Mouse (Mus musculus) embryo, embryonic 11.5 days (tissue): ENCODE data around the gene Angpt4.

Experiments used
- DNase-seq: peaks from one replicate; pipeline ENCODE4 v3.0.0-alpha.2; 2012; ENCODE audit warnings: low read depth, low spot score

The Angpt4 gene

DNA sequence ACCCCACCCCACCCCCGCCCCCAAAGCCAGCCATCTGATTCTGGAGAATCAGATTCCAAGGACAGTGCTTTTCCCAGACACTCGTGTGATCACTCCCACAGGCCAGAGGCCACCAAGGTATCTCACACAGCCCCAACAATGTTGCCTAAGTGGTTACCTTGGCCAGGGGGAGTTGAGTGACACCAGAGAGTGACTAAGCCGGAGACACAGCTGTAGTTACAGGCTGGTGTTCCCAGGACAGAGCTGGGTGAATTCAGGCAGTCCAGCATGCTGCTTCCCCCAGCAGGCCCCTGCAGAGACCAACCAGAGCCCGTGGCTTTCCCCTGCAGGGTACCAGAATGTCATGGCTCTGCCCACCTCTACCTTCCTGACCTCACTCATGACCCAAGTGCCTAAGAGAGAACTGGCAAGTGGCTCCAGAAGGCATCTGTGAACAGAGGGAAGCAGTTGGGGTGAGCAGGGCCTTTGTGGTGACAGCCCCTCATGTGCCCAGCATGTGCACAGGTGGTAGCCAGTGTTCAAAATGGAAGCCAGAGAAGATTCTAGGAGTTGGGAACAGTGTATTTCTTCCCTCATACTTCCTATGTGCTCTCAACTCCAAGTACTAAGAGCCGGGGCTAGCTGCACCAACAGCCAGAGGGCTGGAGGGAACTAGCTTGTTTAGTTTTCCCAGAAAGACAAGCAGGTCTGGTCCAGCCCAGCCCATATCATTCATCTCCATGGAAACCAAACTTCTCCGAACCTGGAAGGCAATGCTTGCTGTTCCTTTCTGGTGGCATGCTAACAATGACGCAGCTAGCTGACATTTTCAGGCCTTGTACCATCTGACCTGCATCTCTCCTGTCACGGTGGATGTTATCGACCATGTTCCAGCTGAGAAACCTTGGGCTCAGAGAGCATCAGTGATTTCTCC, 50.5 kb downstream of the Angpt4 start:
- DNase-seq = no peak

DNA sequence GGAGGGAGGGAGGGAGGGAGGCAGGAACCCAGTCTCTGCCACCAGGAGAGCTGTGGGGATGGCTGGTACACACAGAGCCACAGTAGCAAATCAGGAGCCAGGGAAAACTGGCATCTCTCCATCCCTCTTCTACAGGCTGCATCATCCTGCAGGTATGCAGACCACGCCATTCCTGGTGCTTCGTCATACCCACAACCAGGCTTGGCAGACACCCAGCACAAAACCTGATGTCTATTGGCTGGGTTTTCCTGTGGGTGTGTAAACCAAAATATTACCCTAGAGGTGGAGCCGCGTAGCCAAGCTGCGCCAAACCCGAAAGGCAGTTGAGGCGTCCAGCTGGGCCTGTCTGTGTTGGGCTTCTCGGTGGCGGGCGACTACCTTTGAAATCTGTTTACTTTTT, 51.5 kb downstream of the Angpt4 start:
- DNase-seq = no peak

- DNase-seq = no peak
Observed at GRCm38 (mm10) chr2:151963319-151963718, 52.3 kb downstream of the Angpt4 start.

DNA sequence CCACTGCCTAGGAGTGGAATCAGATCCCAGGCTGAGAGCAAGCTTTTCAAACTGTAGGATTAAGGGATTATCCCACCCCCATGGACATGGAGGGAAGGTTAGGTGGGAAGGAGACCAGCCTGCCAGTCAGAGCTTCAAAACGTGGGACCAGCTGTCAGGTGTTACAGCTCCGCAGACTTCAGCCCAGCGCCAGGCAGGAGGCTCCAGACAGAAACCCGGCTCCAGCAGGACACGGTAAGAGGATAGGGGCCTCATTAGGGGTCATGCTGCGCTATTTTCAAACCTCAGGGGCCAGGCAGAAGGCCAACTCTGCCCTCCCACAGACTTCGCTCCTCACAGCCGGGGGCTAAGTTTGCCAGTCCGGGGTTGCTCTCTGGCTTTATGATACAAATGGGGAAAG, 53.0 kb downstream of the Angpt4 start:
- DNase-seq = no peak

DNA sequence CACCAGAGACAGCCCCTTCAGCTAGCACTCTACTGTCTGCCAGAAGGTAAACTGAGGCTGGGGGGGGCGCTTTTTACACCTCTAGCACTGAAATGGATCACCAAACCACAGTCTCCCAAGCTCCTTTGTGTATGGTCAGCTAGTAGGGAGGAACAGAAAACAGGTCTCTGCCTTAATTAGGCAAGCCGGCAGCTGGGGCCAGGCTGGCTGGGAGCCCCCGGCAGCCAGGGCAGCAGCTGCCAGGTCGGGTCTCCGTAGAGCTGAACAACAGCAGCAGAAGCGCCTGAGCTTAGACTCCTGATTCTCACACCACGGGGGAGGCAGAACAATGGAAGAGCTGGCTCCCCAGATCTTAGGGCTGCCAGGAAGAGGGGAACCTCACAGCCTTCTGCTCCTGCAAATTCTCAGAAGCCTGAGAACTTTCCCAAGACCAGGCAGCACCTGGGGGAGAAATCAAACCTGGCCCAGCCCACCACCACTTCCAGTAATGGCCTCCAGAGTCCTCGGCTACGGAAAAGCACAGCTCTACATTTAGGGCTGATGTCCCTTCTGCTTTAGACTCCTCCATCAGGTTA, 56.3 kb downstream of the Angpt4 start:
- DNase-seq = no peak

- DNase-seq = no peak
Observed at GRCm38 (mm10) chr2:151967792-151968191, 56.8 kb downstream of the Angpt4 start.

GRCm38 (mm10) chr2:151968451-151968850, 57.4 kb downstream of the Angpt4 start:
- DNase-seq = no peak

GRCm38 (mm10) chr2:151968986-151969385, 58.0 kb downstream of the Angpt4 start:
- no peak for DNase-seq

DNA sequence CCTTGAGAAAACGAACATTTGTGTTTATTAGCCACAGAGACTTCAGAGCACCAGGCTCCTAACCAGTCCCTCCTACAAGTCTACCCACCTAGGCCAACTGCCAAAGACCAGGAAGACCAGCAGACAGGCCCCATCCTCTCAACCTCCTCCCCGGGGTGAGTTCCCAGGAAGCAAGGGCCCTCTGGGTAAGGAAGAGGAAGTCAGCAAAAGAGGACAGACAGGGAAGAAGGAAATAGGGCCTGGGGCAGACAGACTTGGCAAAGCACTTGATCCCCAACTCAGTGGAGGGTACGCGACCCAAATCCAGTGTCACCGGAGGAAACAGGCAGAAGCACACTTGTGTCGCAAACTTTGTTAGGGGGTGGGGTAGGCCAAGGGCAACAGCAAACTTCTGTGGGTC, 58.4 kb downstream of the Angpt4 start:
- no peak for DNase-seq

DNA sequence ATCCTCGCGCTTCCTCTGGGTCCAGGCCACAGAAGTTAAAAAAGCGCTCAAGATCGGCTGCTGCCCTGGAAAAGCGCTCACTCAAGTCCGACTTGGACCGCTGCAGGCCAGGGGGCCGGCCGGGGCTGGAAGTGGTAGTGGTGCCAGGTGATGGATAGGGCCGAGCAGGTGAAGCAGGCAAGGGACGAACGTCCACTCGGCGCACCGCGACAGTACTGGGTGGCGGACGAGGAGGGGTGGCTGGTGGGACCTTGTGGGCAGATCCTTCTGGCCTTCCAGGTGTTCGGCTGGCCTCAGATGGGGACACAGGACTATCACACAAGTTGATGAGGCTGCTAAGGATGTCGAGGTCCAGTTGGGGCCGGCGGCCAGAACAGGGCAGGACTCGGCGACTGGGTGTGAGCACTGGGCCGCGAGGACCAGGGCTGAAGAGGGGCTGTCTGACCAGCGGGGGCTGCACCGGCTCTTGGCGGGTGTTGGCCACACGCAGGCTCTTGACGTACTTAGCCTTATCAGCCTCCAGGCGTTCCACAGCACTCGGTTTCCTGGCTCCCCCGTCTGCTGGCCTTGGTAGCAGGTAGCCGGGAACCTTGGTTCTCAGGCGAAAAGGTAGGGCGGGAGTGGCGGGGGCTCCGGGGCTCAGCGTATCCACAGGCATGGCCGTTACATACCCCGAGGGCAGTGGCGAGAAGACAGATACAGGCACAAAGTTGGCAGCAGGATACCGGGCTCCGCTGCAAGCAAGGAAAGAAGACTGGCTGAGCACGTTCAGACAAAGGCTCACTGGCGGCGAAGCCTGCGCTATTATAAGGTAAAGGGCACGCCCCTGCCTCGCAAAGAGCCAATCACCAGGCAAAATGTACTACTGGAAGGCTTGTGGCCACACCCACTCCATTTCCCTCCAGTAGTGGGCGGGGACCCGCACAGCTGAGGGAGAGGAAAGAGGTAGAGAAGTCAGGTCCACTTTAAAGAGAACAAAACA, 59.5 kb downstream of the Angpt4 start:
- peak; percentile 78 for DNase-seq

DNA sequence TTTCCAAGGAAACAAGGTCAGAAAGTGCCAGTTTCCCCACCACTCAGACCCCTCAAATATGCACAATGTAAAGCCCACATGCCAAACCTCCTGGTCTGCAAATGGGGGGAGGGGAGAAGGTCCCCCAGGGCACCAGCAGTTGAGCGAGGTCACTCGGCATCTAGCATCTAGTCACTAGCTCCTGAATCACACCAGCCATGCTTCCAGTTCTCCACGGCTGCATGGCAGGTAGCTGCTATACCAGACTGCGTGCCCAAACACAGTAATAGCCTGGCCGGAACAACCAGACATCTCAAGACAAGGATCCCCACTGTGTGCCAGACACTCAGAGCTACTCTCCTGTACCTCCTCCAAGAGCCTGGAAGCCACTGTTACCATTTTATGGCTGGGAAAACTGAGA, 60.7 kb downstream of the Angpt4 start:
- DNase-seq = no peak

GRCm38 (mm10) chr2:151972880-151973594, 62.0 kb downstream of the Angpt4 start:
- DNase-seq = no peak

DNA sequence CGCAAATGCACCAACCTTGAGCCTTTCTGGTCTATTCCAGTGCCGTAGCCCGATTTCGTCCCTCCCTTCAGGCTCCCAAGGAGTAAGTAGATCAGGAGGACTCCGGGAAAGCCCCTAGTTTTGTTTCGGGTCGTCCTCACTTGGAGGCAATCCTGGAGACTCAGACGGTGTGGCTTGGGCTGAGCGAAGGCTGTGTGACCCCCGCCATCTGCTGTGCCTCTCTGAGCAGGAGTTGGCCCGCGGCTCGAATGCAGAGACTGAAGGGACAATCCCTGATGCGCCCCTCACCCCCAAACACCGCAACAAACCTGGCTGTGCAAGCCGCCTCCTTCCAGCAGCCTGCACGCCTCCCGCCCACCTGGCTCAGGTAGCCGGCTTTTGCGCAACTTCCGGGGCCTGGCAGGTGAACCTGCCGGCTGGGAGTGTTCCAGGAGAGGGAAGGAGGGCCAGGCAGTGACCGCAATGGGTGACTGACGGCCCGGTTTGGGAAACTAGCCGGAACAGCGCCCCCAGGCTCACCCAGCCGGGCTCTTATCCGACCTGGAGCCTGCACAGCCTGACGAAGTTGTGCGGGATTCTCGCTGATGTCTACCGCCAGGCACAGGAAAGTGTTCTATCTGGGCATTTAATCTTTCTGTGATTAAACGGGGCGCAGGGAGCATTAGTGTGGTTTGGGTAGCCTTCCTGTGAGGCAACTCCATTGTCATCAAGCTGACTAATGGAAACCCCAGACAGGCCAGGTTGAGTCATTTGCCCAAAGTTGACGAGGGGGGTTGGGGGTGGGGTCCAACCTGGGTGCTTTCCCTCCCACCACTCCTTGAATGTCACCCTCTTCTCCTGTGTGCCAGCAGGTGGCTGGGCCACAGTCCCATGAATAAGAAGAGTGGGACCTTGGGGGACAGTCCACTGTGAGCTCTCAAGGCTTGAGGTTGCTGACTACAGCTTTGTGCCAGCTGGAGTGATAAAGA, 62.9 kb downstream of the Angpt4 start:
- no peak for DNase-seq

- DNase-seq = no peak
Observed at GRCm38 (mm10) chr2:151975295-151975694, 64.3 kb downstream of the Angpt4 start.

- DNase-seq = no peak
Observed at GRCm38 (mm10) chr2:151976067-151976466, 65.1 kb downstream of the Angpt4 start.

DNA sequence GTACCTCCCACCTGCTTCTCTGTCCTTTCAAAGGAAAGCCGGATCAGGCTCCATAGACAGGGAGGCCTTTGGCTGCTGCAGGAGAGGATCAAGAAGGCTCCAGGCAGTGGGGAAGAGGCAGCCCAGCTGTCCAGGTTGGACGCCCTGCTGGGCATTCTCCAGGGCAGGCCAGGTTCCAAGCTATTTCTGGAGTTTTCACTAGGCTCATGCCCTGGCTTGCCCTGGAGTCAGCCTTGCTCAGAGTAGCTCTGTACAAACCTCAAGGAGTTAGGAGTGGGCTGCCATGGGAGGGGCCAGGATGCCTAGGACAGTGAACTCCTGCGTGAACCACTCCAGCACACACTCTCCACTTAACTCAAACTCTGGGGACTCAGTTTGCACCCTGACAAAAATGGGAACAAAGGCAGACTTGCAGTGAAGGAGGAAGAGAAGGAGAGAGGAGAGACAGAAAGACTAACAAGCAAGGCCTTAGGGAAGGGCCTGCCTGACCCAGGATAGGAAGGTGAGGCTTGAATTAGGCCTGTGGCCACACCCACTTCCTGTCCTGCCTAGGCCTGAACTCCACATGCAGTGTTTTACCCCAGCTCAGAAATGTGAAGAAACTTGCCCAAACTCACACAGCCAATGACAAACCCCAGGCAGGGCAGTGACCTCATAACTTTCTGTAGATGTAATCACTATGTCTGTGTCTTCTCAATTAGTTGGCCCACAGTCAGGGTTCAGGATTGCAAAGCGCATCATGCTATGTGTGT, 66.9 kb downstream of the Angpt4 start:
- DNase-seq = no peak

DNA sequence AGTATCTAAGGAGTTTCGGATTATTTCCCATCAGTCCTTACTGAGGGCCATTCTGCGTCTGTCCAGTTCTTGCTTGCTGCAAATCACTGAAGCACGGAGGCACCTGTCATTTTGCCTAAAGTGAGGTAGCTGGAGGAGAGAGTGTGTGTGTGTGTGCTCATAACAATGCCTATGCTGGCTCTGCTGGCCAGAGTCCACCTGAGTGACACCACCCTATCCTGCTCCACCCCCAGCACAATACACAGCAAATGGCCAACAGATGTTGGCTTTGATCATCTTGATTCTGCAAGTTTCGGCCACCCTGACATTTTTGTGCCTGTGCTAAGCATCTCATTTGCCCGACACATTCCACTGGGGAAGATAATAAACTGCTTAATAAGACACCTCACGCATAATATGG, 67.5 kb downstream of the Angpt4 start:
- DNase-seq = no peak

DNA sequence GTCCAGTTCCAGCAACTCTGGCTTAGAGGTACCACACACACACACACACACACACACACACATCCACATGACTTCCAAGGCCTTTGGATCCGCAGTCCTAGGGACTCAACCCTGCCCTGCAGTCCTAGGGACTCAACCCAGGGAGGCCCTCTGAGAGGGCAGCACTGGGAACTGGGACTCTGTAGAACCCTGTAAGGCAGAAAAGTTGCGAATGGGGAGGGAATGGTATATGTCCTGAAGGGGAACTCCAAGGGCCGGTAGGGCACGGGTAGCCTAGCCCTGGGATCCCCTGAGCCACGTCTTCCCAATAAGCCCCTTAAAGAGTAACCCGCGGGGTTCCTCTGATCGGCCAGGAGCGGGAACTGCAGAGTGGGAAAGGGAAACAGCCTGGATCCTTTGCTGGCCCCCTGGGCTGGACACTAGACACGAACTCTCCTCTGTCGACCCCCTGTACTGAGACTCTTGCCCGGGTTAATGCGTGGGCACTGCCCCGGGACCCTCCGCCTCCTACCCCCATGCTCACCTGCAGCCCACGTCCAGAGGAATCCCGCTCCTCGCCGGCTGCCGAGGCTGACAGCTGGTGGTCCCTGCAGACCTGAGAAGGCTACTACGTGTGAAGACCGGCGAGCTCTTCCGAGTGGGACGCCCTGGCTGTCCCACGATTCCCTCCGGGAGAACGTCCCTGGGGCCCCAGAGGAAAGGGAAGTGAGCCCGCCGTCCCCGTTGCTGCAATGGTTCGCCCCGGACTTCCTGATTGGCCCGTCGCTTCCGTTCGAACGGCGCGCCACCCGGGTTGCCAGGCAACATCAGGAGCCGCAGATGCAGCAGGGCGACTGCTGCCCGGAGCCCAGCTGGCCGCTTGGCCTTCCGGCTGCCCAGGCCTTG, 68.7 kb downstream of the Angpt4 start, which contains the start of gene Fam110a:
Gene Fam110a, minus strand, starts transcription at position 750 of the 885 bp plus-strand sequence.
- DNase-seq = peak; percentile 82
